Mouse (Mus musculus): ENCODE data around the gene Lix1l. TPM values are rescaled to one million over a fixed set of nuclear protein-coding genes. Genes with fewer than 3 reads are reported as not detected.
"Not testable (repeated sequence)": the region's sequence is repeated elsewhere in the genome, so short reads cannot be mapped to it uniquely, and the experiment has no call there.

The Lix1l gene
- total RNA-seq, 2 experiments from 2014 or later = 18.6 to 20.5 TPM

DNA sequence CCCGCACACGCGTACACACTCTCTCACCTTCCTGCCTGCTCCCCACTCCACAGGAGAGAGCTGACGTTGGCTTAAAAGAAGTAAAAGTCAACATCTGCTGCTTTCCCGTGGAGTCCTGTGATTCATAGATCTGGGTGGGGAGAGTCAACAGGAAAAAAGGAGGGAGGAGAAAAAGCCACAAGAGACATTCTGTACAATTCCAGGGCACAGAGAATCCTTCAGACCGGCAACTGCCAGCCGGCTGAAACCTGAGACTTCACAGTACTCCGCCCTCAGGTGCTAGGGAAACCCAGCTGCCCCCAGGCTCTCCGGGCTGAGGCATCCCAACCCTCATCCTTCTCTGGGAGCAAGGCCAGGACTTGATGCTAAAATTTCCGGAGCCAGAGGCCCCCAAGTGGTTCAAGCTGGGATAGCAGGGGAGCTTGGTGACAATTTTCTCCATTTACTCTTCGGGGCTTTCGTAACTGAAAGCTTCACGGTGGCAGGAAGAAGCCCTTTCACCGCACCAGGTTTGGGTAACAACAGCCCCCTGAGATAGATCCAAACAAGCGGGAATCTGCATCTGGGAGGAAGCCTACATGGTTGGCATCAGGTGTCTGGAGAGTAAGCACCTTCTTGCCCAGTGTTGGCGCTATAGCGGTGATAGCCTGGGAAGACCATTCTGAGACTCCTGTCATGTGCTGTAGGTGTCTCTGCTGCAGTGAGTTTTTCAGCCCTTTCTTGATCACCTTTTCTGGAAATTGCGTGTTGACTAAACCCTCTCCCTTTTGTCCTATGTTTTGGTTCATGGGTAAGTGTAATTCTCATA, 62.7 kb downstream of the Lix1l start:
- intact Hi-C loops (cut with DNase I) = loop anchor here (1.0 kb wide), 1 partner anchor 83 kb away; no protein-coding TSS in a partner anchor

DNA sequence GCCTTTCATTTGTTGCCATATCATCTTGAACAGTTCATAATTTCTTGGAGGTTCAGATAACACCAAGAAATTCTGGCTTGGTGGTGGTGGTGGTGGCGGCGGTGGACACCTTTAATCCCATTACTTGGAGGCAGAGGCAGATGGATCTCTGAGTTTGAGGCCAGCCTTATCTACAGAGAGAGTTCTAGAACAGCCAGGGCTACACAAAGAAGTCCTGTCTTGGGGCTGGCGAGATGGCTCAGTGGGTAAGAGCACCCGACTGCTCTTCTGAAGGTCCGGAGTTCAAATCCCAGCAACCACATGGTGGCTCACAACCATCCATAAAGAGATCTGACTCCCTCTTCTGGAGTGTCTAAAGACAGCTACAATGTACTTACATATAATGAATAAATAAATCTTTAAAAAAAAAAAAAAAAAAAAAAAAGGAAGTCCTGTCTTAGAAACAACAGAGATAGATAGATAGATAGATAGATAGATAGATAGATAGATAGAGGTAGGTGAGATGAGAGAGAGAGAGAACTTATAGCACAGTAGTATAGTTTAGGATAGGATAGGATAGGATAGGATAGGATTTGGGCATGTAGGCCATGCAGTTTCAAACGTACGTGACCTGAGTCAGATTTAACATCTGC, 64.9 kb downstream of the Lix1l start:
- intact Hi-C loops (cut with DNase I); DNase-seq (ENCODE audit: low spot score in 2 of 2): not testable (repeated sequence)

More for the DNA sequence above, 62.7 kb downstream of the Lix1l start:
- peak; percentile 87 to 94 for DNase-seq (ENCODE audit: low spot score in 2 of 2)

DNA sequence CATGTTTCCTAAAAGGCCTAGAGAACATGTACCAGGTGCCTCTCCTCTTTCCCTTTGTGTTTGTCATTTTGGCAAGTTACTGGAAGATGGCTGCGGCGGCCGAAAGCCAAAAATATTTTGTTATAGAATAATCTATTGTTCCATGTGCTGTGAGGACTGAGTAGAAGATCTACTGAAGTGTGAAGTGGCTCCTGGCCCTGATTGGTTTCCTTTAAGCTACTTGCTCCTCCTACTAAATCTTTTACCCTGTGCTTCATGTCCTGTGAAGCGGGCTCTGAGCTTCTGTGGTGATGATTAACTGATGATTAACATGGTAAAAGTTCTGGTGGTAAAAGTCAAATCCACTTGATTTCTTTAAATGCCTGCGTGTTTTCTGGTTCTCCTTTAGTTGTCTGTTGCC, 66.0 kb downstream of the Lix1l start:
- DNase-seq (ENCODE audit: low spot score in 2 of 2) = no peak
- intact Hi-C loops (cut with DNase I) = no loop called here

DNA sequence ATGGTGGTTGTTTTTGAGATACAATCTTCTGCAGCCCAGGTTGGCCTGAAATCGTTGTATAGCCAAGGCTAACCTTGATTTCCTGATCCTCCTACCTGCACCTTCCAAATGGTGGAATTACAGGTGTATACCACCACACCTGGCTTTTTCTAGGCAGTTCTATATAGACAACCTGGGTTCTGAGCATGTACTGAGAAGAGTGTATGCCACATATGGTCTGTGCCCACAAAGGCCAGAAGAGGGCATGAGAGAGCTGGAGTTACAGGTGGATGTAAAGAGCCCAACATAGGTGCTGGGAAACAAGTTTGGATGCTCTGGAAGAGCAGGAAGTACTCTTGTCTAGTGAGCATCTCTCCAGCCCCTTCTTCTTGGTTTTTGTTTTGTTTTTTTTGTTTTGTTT, 66.4 kb downstream of the Lix1l start:
- intact Hi-C loops (cut with DNase I) = no loop called here
- DNase-seq (ENCODE audit: low spot score in 2 of 2) = no peak

DNA sequence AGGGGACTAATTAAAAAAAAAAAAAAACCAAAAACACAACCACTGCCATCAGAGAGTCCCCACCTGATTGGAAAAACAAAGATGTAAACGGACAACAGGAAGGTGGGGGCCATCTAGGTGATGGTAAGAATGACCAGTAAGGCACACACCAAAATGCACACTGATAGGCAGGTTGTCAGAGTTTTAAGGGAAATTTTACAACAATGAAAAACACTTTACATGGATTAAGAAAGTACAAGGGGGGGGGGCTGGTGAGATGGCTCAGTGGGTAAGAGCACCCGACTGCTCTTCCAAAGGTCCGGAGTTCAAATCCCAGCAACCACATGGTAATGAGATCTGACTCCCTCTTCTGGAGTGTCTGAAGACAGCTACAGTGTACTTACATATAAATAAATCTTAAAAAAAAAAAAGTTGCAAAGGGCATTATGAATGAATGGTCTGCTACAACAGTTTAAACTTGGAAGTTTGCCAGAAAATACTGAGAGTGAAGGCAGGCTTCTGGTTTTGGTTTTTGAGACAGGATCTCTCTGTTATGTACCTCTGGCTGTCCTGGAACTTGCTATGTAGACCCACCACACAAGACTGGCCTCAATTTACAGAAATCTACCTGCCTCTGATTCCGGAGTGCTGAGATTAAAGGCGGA, 67.6 kb downstream of the Lix1l start:
- DNase-seq (ENCODE audit: low spot score in 2 of 2) = no peak
- intact Hi-C loops (cut with DNase I) = no loop called here

DNA sequence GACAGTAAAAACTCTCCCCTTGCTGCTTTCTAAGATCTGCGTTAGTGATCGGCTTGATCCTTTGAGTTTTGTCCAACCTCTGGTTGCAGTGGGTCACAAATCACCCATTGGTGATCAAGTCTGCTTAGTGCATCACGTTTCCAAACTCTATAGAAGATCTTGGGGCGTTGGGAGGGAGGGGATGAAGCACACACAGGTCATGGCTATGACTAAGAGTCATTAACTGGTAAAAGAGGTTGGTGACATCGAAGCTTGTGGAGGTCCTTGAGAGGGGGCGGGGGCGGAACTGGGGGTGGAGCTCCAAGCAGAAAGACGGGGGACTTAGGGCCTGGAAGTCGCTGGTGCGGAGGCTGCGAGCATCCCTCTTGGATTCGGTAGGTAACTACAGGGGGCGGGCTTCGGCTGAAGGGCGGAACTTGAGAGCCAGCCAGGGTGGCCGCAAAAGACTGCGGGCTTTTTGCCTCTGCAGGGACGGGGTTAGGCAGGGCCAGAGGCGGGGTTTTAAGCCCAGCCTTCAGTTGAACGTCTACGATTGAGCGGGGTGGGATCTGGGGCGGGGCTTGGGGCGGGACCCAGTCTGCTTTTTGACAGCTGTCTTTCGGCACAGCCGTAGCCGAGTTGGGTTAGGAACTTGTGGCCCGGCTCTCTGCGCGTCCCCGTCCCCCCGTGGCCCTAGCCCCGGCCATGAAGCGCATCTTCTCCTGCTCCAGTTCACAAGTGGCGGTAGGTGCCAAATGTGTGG, 68.9 kb downstream of the Lix1l start, which contains the start of gene Ankrd35:
TSS of gene Ankrd35 (plus strand) at position 405 of the 742 bp plus-strand sequence.
- DNase-seq (ENCODE audit: low spot score in 2 of 2) = peak; percentile 60 to 73
- intact Hi-C loops (cut with DNase I) = no loop called here

DNA sequence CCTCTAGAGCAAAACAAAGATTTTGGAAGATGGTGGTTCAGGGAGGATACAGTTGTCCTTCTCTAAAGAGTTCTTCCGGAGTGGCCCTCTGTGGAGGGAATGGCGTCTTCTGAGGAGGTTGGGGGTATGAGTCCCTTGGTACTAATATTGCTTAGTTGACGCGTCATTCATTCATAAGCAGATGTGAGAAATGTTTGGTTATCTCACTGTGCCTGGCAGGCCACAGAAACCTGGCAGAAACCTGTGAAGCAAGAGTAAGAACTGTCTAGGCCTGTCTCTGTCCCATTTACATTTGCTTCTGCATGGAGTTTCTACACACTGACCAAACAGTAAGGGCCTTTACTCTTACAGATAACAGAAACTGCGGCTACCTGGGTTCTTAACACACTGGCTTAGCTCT, 70.6 kb downstream of the Lix1l start:
- DNase-seq (ENCODE audit: low spot score in 2 of 2) = no peak
- intact Hi-C loops (cut with DNase I) = no loop called here

DNA sequence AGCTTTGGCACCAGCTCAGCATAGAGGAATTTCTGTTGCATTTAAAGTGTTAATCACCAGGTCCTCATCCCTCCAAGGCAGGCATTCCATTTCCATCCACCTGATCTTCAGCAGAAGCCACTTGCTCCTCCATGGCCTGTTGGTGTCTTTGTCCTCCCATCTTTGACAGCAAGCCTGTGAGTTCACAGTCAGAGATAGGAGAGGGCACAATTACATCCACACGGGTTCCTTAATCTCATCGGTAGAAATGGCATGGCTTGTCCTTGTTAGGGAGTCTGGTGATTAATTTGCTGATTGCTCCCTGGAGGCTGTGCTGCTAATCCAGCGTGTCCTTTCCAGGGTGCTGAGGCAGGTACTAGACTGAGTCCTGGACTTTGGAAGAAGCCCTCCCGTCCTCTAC, 72.6 kb downstream of the Lix1l start:
- intact Hi-C loops (cut with DNase I) = no loop called here
- DNase-seq (ENCODE audit: low spot score in 2 of 2) = no peak

DNA sequence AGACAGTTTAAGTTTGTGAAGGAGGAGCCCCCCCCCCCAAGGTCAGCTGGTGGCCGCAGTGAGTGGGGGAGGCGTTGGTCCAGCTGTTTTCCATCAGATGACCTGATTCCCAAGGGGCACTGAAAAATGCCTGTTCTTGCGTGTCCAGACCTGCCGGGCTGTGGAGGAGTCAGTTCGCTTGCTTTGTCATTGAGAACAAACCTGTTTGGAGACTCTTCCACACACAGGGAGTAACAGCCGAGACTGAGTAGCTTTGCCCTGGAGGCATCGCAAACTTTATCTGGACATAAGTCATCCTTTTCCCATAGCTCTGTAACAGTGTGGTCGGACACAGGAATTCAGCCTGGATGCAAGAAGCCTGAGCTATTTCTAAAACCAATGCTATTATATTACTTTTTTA, 73.5 kb downstream of the Lix1l start:
- no peak for DNase-seq (ENCODE audit: low spot score in 2 of 2)
- intact Hi-C loops (cut with DNase I) = no loop called here

DNA sequence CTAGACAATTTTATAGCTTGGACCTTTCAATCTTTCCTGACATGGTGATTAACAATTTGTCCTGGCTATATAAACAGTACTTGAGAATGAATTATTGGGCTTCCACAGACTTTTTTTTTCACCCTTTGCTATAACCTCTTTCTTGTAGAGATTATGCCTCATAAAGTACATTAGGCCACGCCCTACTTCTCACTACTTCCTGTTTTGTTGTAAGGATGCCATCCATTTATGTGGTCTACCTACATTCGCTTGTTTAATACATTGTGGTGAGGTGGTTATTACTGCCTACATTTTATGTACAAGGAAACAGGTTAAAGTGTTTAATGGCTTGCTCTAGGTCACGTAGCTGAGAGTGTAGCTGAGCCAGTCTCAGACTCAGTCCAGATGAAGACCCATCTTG, 74.2 kb downstream of the Lix1l start:
- intact Hi-C loops (cut with DNase I) = no loop called here
- no peak for DNase-seq (ENCODE audit: low spot score in 2 of 2)

DNA sequence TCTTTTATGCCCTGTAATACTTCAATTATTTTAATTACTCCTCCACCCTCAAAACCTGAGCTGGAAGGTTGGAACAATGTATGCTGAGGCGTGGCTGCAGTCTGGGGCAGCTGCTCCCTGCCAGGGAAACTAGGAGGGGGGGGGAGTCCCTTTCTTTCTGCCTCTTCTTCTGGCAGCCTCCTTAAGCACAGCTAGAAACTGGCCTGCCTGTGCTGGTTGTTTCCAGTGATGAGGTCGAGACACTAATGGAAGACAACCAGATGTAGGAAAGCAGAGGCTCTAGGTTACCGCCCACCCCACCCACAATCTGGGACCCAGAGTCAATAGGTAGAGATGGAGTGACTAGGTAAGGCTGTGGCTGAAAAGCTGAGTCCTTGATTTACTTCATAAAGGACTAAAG, 74.7 kb downstream of the Lix1l start:
- intact Hi-C loops (cut with DNase I) = no loop called here

More for the DNA sequence above, 74.7 kb downstream of the Lix1l start:
- DNase-seq (ENCODE audit: low spot score in 2 of 2) = no peak

Other genes starting within 250 kb of the Lix1l start
- not detected for gene BC107364, start 148.8 kb upstream of the Lix1l start, total RNA-seq (2021)
- gene Hfe2, start 76.0 kb upstream of the Lix1l start, total RNA-seq (2021) = 1 to 10 TPM in 1 of 2 experiments, under 1 TPM in 1; 0.85 to 1.4 TPM
- 10 to 100 TPM; 18.3 to 18.5 TPM for gene Txnip, start 43.2 kb upstream of the Lix1l start, total RNA-seq (2021)
- not detected for gene Gm16253, start 24.2 kb upstream of the Lix1l start, total RNA-seq (2021)
- 10 to 100 TPM; 20.7 to 21.2 TPM for gene Polr3gl, start 7.0 kb upstream of the Lix1l start, total RNA-seq (2021)
- 10 to 100 TPM; 73.5 to 74.2 TPM for gene Ankrd34a, start 4.5 kb upstream of the Lix1l start, total RNA-seq (2021)
- 10 to 100 TPM; 34.2 to 46.3 TPM for gene Rbm8a, start 28.8 kb downstream of the Lix1l start, total RNA-seq (2021)
- gene Pex11b, start 34.2 kb downstream of the Lix1l start, total RNA-seq (2021) = 10 to 100 TPM; 51.6 to 53.3 TPM
- under 1 TPM; 0.28 to 0.34 TPM for gene Gm42957, start 34.3 kb downstream of the Lix1l start, total RNA-seq (2021)
- gene Itga10, start 44.4 kb downstream of the Lix1l start, total RNA-seq (2021) = 1 to 10 TPM; 2.3 to 3.5 TPM
- 1 to 10 TPM; 6.8 to 7.0 TPM for gene Ankrd35, start 69.0 kb downstream of the Lix1l start, total RNA-seq (2021)
- 10 to 100 TPM; 23.4 to 24.5 TPM for gene Pias3, start 95.2 kb downstream of the Lix1l start, total RNA-seq (2021)
- 10 to 100 TPM in 1 of 2 experiments, 1 to 10 TPM in 1; 7.6 to 10.0 TPM for gene Nudt17, start 107.4 kb downstream of the Lix1l start, total RNA-seq (2021)
- 10 to 100 TPM; 25.0 to 27.5 TPM for gene Polr3c, start 126.5 kb downstream of the Lix1l start, total RNA-seq (2021)
- 10 to 100 TPM; 68.8 to 70.2 TPM for gene Rnf115, start 126.5 kb downstream of the Lix1l start, total RNA-seq (2021)
- gene Pdzk1, start 228.1 kb downstream of the Lix1l start, total RNA-seq (2021) = under 1 TPM; 0.50 to 0.53 TPM
- not detected for gene Cd160, start 228.2 kb downstream of the Lix1l start, total RNA-seq (2021)